Mouse (Mus musculus) midbrain, embryonic 10.5 days (tissue): ENCODE measurements at regions not wholly inside any gene's neighbourhood (a gene's known extent, or its start where the extent isn't known, plus 50 kb on each side); places are given as distances from the start of the nearest gene placed in this dataset.

Source experiments
- DNase-seq: peaks from one replicate; pipeline ENCODE4 v3.0.0-alpha.2; 2017; ENCODE audit warnings: low spot score
- H3K27ac ChIP-seq: fragments of 300-500 bp; sonication (generic); replicated peaks from 2 replicates; pipeline ENCODE4 v1.5.1; 2016; ENCODE audit warnings: mild to moderate bottlenecking
- H3K27me3 ChIP-seq: fragments of 300-500 bp; sonication (generic); 2 replicates; pipeline ENCODE4 v1.6.1; 2016; ENCODE audit warnings: low read depth, mild to moderate bottlenecking; ENCODE audit not compliant: poor library complexity, severe bottlenecking
- H3K36me3 ChIP-seq: fragments of 300-500 bp; sonication (generic); 2 replicates; pipeline ENCODE4 v1.6.1; 2016; ENCODE audit warnings: mild to moderate bottlenecking, moderate library complexity
- H3K4me1 ChIP-seq: fragments of 300-500 bp; sonication (generic); 2 replicates; pipeline ENCODE4 v1.6.1; 2016
- H3K4me3 ChIP-seq: fragments of 300-500 bp; sonication (generic); 2 replicates; pipeline ENCODE4 v1.5.1; 2016; ENCODE audit warnings: mild to moderate bottlenecking, moderate library complexity
- H3K9me3 ChIP-seq: fragments of 300-500 bp; sonication (generic); replicated peaks from 2 replicates; pipeline ENCODE4 v1.6.1; 2016; ENCODE audit warnings: mild to moderate bottlenecking
- WGBS: fragments of 180-500 bp; shearing (Covaris S2); methylation state at CpG from one replicate; pipeline ENCODE4 v1.1.7; 2016; 5-methylcytosine and 5-hydroxymethylcytosine counted together

DNA sequence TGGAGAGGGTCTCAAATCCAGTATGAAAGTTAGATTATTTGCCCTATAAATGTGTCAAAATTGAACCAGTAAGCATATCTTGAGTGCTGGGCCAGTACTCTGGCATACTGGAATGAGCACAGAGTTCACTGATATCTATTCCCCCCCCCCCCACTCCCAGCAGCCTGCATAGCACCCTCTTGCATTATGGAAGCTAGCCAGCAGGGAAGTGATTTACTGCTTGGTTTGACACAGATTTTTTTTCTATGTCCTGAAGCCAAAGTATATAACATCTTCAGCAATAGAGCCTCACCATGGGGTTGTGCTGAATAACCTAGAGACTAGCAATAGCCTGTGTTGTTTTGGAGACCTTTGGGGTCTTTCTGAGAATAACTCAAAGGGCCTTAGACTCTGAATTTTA is 123.5 kb upstream of the Dkk2 start:
- Histone ChIP-seq H3K27me3 (no peaks in the 10 kb centered on the region), H3K4me1 (no peaks in the 10 kb centered on the region), H3K36me3 (no peaks in the 10 kb centered on the region), H3K4me3 (no peak overlapping the region), H3K27ac (no peak overlapping the region), H3K9me3 (no peaks in the 10 kb centered on the region)
- DNase-seq, result no peak

DNA sequence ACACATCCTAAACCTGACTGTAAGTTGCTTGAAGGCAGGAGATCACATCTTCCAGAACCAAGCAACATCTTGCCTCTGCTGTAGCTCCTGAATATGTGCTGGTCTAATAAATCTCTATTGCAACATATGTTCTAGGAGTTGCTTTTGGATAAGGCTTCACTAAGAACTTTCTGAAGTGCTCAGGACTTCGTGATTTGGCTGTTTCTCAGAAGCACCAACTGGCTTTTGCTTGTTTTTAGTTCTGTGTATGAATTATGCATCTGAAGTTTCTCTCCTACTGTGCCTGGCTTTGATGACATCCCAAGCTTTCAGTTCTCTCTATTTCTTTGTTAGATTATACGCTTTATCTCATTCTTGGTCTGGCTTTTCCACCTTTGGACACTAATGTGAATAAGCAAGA is 122.2 kb upstream of the Dkk2 start:
- H3K4me3 ChIP-seq, result no peak overlapping the region
- H3K36me3 ChIP-seq, result no peaks in the 10 kb centered on the region
- no peaks in the 10 kb centered on the region for H3K9me3 ChIP-seq
- WGBS, result 86% methylated on average over 2 of the region's 2 CpGs
- no peaks in the 10 kb centered on the region for H3K4me1 ChIP-seq
- no peaks in the 10 kb centered on the region for H3K27me3 ChIP-seq
- no peak for DNase-seq
- H3K27ac ChIP-seq, result no peak overlapping the region

- no peak for DNase-seq
- no peaks in the 10 kb centered on the region for H3K36me3 ChIP-seq
- H3K4me3 ChIP-seq, result no peak overlapping the region
- no peak overlapping the region for H3K27ac ChIP-seq
- no peaks in the 10 kb centered on the region for H3K27me3 ChIP-seq
- no peaks in the 10 kb centered on the region for H3K4me1 ChIP-seq
- WGBS, result 94% methylated on average over 9 of the region's 9 CpGs
- no peaks in the 10 kb centered on the region for H3K9me3 ChIP-seq
Measured at GRCm38 (mm10) chr3:131964952-131965351, 120.1 kb upstream of the Dkk2 start.

DNA sequence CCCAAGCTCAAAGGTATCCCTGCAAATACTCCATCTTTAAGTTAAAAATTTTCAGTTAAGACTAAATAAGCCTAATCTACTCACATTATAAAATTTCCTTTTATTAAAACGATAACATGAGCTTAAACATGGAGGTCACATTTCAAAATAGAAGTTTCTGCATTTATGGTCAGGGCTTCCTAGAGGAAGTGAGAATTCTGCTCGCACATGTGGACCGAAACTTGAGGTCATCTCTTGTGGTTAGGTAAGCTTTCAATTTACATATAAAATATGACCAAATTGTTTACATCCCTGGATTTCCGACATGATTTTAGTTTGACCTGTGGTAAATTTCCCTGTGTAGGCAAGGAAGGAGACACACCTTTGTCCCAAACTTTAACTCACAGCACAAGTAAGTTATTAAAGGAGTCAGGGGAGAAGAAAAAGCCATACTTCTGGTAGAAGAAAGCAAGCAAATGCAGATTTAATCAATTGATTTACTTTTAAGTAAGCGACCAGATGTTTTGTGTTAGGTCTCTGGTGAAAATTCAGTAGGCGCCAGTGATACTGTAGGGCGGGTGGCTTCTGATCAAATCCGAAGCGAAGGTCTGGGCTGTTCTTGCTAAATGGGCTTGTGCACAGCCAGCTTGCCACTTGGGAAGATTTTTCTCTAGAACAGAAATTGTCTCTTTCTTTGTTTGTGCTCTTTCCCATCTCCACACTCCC is 119.5 kb upstream of the Dkk2 start:
- no peaks in the 10 kb centered on the region for H3K4me1 ChIP-seq
- H3K36me3 ChIP-seq, result no peaks in the 10 kb centered on the region
- no peak for DNase-seq
- no peak overlapping the region for H3K27ac ChIP-seq
- no peaks in the 10 kb centered on the region for H3K9me3 ChIP-seq
- no peaks in the 10 kb centered on the region for H3K27me3 ChIP-seq
- 94% methylated on average over 9 of the region's 9 CpGs for WGBS
- no peak overlapping the region for H3K4me3 ChIP-seq

- H3K27ac ChIP-seq, result no peak overlapping the region
- WGBS, result 84% methylated on average over 11 of the region's 11 CpGs
- DNase-seq, result no peak
Measured at GRCm38 (mm10) chr3:131967288-131967687, 117.8 kb upstream of the Dkk2 start.

DNA sequence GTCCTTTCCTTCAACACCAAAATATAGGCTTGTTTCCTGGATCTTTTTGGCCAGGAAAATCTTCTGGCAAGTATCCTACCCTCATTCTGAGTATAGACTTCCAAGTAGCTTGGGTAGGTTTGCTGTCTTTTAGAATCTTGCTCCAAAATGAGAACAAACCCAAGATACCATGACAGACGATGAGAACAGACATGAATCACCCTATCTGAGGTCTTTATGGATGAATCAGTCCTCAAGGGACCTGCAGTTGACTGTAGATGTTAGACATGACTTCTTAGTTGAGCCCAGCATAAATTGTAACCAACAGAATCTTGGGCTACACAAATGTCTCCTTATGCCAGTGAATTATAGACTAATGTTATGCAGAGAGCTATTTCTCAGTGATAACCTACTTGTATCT is 114.3 kb upstream of the Dkk2 start:
- no peaks in the 10 kb centered on the region for H3K36me3 ChIP-seq
- WGBS, result 83% methylated on average over 1 of the region's 1 CpGs
- H3K27ac ChIP-seq, result no peak overlapping the region
- no peaks in the 10 kb centered on the region for H3K9me3 ChIP-seq
- H3K4me1 ChIP-seq, result no peaks in the 10 kb centered on the region
- no peak for DNase-seq
- H3K27me3 ChIP-seq, result no peaks in the 10 kb centered on the region
- H3K4me3 ChIP-seq, result no peak overlapping the region

More at GRCm38 (mm10) chr3:131967288-131967687, 117.8 kb upstream of the Dkk2 start:
- no peaks in the 10 kb centered on the region for H3K4me1 ChIP-seq
- H3K4me3 ChIP-seq, result no peak overlapping the region
- no peaks in the 10 kb centered on the region for H3K9me3 ChIP-seq
- H3K36me3 ChIP-seq, result no peaks in the 10 kb centered on the region
- no peaks in the 10 kb centered on the region for H3K27me3 ChIP-seq

DNA sequence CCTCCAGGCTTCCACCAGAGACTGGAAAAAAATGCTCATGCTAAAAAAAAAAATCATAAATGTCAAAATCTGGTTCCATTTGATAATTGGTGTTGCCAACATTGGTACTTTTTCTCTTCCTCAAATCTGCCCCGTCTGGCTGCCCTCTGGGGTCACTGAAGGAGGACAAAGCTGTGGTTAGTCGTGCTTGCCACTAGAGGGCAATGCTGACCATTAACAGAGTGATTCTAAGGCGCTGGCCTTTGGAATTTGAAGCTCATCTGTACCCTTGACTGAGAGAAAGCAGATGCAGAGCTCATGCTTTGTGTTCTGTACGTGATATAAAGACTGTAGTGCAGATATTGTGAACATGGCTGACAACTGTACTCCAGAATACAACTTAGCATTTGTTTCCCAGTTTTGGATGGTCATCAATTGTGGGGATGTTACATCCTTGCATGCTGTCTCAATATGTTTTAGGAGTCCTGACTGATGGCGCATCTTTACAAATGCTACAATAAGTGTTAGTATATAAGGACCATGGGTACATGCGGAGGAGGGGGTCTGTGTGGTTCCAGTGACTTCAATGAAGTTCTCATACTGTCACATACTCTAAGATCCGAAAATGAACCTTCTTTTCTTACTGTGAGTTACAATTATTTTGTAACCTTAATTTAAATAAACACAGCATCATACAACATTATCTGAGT is 109.0 kb upstream of the Dkk2 start:
- Histone ChIP-seq H3K27me3 (no peaks in the 10 kb centered on the region), H3K27ac (no peak overlapping the region), H3K9me3 (no peaks in the 10 kb centered on the region), H3K36me3 (no peaks in the 10 kb centered on the region), H3K4me1 (no peaks in the 10 kb centered on the region), H3K4me3 (no peak overlapping the region)
- DNase-seq, result peak; percentile 60
- WGBS, result 39% methylated on average over 7 of the region's 7 CpGs

DNA sequence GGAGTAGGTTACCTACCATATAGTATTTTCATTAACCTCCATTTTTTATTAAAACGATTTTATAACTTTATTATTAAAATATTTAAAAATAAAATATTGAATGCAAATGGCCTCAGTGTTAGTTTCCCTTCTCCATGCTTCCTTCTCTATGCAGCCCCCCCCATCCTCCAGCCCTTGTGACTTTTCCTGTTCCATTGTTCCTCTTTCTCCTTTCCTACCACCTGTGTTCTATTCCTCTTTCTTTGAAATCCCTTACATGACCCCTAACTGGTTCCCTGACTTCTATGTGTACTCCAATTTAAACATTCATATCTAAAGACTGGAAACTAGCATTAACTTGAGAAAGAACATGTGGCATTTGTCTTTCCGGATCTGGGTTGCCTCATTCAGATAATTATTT is 101.8 kb upstream of the Dkk2 start:
- H3K9me3 ChIP-seq, result no peaks in the 10 kb centered on the region
- H3K27ac ChIP-seq, result no peak overlapping the region
- no peak overlapping the region for H3K4me3 ChIP-seq
- DNase-seq, result no peak
- no peaks in the 10 kb centered on the region for H3K27me3 ChIP-seq
- H3K4me1 ChIP-seq, result no peaks in the 10 kb centered on the region
- no peaks in the 10 kb centered on the region for H3K36me3 ChIP-seq
- 84% methylated on average over 2 of the region's 2 CpGs for WGBS

DNA sequence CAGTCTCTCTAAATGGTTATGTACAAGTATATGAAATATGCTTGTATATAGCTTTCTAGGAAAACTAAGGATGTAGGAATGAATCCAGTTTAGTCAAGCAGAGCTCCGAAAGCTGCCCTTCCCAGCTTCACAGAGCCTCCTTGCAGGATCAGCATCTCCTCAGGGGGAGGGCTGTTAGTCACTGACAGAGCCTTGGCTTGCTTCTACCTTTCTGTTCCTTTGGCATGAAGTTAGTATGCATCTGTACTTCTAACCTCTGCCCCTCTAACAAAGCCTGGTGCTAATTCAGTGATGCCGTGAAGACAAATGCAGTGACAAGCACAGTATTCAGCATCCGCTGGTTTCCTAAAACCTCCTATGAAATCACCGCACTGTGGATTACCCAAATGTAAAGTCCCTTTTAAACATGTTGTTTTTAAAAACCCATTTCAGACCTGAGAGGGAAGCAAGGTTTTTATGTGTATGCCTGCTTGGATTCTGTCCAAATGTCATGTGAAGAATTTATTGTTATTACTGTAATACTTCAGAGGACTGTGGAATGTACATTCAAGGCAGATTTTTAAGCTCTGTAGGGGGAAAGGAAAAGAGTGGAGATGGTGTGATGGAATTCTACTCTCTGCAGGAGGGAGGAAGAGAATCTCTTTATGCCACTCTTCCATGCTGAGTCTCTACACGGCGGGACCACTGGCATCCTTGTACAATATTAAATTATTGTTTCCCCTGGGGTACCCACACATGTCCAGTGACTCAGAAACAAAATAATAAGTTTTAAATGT is 86.1 kb upstream of the Dkk2 start:
- Histone ChIP-seq H3K36me3 (no peaks in the 10 kb centered on the region), H3K27ac (no peak overlapping the region), H3K4me3 (no peak overlapping the region), H3K9me3 (no peaks in the 10 kb centered on the region), H3K27me3 (no peaks in the 10 kb centered on the region), H3K4me1 (peaks cover 18% of the 10 kb centered on the region)
- no peak for DNase-seq
- 75% methylated on average over 6 of the region's 6 CpGs for WGBS

GRCm38 (mm10) chr3:132006191-132006590 is 78.9 kb upstream of the Dkk2 start:
- Histone ChIP-seq H3K4me3 (no peak overlapping the region), H3K27me3 (no peaks in the 10 kb centered on the region), H3K9me3 (no peaks in the 10 kb centered on the region), H3K27ac (no peak overlapping the region), H3K36me3 (no peaks in the 10 kb centered on the region), H3K4me1 (no peaks in the 10 kb centered on the region)
- WGBS, result 82% methylated on average over 7 of the region's 7 CpGs
- DNase-seq, result no peak

DNA sequence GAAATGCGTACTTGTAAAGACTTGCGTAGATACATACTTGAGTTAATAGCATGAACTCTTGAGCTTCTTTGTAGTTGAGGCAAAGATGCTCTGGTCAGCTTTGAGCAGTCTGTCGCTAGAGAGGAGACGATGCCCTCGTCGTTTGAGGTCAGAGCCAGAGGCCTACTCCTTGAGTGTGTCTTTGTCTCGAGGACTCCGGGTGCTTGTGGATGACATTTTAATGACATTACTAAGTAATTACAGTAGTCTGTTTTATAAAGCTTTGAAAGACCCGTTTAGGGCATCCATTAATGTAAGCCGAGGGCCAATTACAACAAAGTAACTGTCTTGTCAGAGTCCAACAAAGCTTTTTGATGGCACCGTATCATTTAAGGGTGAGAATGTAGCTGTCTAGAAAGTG is 78.2 kb upstream of the Dkk2 start:
- Histone ChIP-seq H3K36me3 (no peaks in the 10 kb centered on the region), H3K9me3 (no peaks in the 10 kb centered on the region)
- 85% methylated on average over 11 of the region's 11 CpGs for WGBS

DNA sequence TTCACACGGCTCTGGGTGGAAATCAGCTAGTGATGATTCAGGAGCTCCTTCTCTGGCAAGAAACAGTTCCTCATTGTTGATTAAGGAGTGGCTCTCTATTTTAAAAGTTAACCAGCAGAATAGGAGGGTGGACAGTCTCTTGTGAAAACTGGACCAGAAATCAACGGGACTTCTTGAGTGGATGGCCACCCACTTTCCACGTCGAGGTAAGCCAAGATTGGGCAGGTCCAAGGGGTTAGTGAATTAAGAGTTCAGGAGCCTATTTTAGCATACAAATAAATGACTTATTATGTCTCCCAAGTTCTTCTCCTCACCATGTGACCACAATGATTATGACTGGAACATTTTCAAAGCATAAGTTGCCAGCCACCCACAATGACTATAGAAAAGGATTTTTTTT is 77.7 kb upstream of the Dkk2 start:
- H3K4me1 ChIP-seq, result no peaks in the 10 kb centered on the region
- no peak for DNase-seq
- H3K9me3 ChIP-seq, result no peaks in the 10 kb centered on the region
- H3K27ac ChIP-seq, result no peak overlapping the region
- H3K27me3 ChIP-seq, result no peaks in the 10 kb centered on the region
- 88% methylated on average over 4 of the region's 4 CpGs for WGBS
- H3K4me3 ChIP-seq, result no peak overlapping the region
- no peaks in the 10 kb centered on the region for H3K36me3 ChIP-seq

More for the DNA sequence above, 78.2 kb upstream of the Dkk2 start:
- no peak overlapping the region for H3K27ac ChIP-seq
- no peaks in the 10 kb centered on the region for H3K4me1 ChIP-seq
- no peak for DNase-seq
- H3K4me3 ChIP-seq, result no peak overlapping the region
- H3K27me3 ChIP-seq, result no peaks in the 10 kb centered on the region

DNA sequence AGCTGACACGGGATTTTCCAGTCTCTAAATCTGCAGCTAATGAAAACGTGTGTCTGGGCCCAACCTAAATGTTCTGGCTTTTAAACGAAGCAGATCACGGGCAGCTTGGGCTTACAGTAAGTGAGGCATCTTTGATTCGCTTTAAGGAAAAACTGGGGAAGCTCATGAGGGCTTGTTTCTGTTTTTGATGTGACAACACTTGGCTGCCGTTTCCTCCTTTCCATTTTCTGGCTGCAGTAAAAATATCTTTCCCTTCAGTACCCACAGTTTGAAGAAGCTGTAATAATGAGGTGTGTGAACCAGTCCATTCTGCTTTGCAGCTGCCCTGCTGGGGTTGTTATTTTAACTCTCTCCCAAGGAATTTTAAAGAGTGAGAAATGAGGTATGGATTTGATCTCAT is 69.9 kb upstream of the Dkk2 start:
- Histone ChIP-seq H3K27me3 (no peaks in the 10 kb centered on the region), H3K4me3 (no peak overlapping the region), H3K4me1 (peaks cover 54% of the 10 kb centered on the region), H3K9me3 (no peaks in the 10 kb centered on the region), H3K36me3 (no peaks in the 10 kb centered on the region), H3K27ac (peak overlapping the region; percentile 9; the same call in 1 of the 2 replicates)
- 49% methylated on average over 6 of the region's 6 CpGs for WGBS
- peak; percentile 15 for DNase-seq
